In genomic region chr2:109969926-109970532, GRCm38 (mm10) we compare ENCODE assay signal across 21 mouse cellular contexts. TPM values are rescaled to one million over a fixed set of nuclear protein-coding genes. Genes with fewer than 3 reads are reported as not detected.
DNase-seq lines count a peak whose midpoint lies in the region; ATAC-seq and TF ChIP-seq lines count a peak whose summit lies in the region.
"Had no signal": no experiment of that assay in that cellular context is flagged by ENCODE, and none has a peak within 500 bp of the region (broad histone marks: within the 10 kb centered on the region; RNA-seq: fewer than 3 reads in every experiment).

No protein-coding gene starts in this region.

- peaks cover 18% of the 10 kb centered on the region for H3K4me1 ChIP-seq in heart, embryonic 11.5 days (ENCODE audit: control insufficient read depth, insufficient read depth, low read length)
- H3K4me1 ChIP-seq in intestine, postnatal 0 days (replicated peaks; ENCODE audit: control insufficient read depth, insufficient read depth, low read length): no peaks in the 10 kb centered on the region; the same call in 1 of the 2 replicates
- peaks cover 11% of the 10 kb centered on the region; the same call in 1 of the 2 replicates for H3K4me1 ChIP-seq in intestine, embryonic 16.5 days (ENCODE audit: control insufficient read depth, insufficient read depth, low read length)
- H3K4me1 ChIP-seq: forebrain, embryonic 12.5 days; midbrain, embryonic 15.5 days had no signal

- H3K9ac ChIP-seq in heart, embryonic 11.5 days (ENCODE audit: low read depth, low read length): no peak overlapping the region
- no peak overlapping the region for H3K9ac ChIP-seq in intestine, postnatal 0 days (ENCODE audit: low read depth, low read length)
- H3K9ac ChIP-seq in intestine, embryonic 16.5 days (ENCODE audit: low read depth, low read length): no peak overlapping the region
- H3K9ac ChIP-seq: forebrain, embryonic 12.5 days; midbrain, embryonic 15.5 days had no signal

- H3K36me3 ChIP-seq in heart, embryonic 11.5 days (ENCODE audit: control insufficient read depth, insufficient read depth, low read length): no peaks in the 10 kb centered on the region
- no peaks in the 10 kb centered on the region for H3K36me3 ChIP-seq in intestine, postnatal 0 days (ENCODE audit: control insufficient read depth, insufficient read depth)
- no peaks in the 10 kb centered on the region for H3K36me3 ChIP-seq in intestine, embryonic 16.5 days (ENCODE audit: control insufficient read depth, insufficient read depth, low read length)
- H3K36me3 ChIP-seq: forebrain, embryonic 12.5 days; midbrain, embryonic 15.5 days had no signal

- no peak overlapping the region for H3K4me3 ChIP-seq in heart, embryonic 11.5 days (ENCODE audit: low read depth, low read length)
- H3K4me3 ChIP-seq in intestine, postnatal 0 days (ENCODE audit: low read depth, low read length): no peak overlapping the region
- H3K4me3 ChIP-seq in intestine, embryonic 16.5 days (ENCODE audit: low read length): no peak overlapping the region
- H3K4me3 ChIP-seq: forebrain, embryonic 12.5 days; midbrain, embryonic 15.5 days; myocyte had no signal

- TF ChIP-seq CTCF in intestine, postnatal 0 days (IDR thresholded peaks at IDR 0.05; ENCODE audit: low read depth): no peak

- DNase-seq in heart, postnatal 36 days: no peak
- DNase-seq in retina, postnatal 1 day: peak; percentile 10
- DNase-seq in retina, embryonic 14.5 days (ENCODE audit: low spot score): no peak
- no peak for DNase-seq in spleen, adult 18-20 months
- DNase-seq in layer of hippocampus, adult 8-10 months (ENCODE audit: low spot score in 2 of 2): no peak
- DNase-seq: adrenal gland, postnatal 25 days; cerebellum, adult 11 months; cerebellum, postnatal 14 days; layer of hippocampus, postnatal 36 days; liver; lung, adult 18-20 months; lung, postnatal 36 days; right cerebral cortex, postnatal 25 days; thymus, postnatal 14 days had no signal

- peak overlapping the region; percentile 31 for H3K4me2 ChIP-seq in heart, embryonic 11.5 days
- peak overlapping the region; percentile 33; the same call in 1 of the 2 replicates for H3K4me2 ChIP-seq in intestine, postnatal 0 days (replicated peaks; ENCODE audit: low read depth)
- no peak overlapping the region for H3K4me2 ChIP-seq in intestine, embryonic 16.5 days (ENCODE audit: low read depth, low read length)
- H3K4me2 ChIP-seq: forebrain, embryonic 12.5 days; midbrain, embryonic 15.5 days had no signal

- H3K9me3 ChIP-seq in heart, embryonic 11.5 days (replicated peaks; ENCODE audit: control insufficient read depth, low read length): no peaks in the 10 kb centered on the region
- no peaks in the 10 kb centered on the region for H3K9me3 ChIP-seq in intestine, postnatal 0 days (ENCODE audit: control insufficient read depth)
- H3K9me3 ChIP-seq in intestine, embryonic 16.5 days (ENCODE audit: control insufficient read depth, low read length): no peaks in the 10 kb centered on the region
- H3K9me3 ChIP-seq: forebrain, embryonic 12.5 days; midbrain, embryonic 15.5 days had no signal

- H3K27me3 ChIP-seq in heart, embryonic 11.5 days (ENCODE audit: control insufficient read depth, insufficient read depth, low read length): no peaks in the 10 kb centered on the region
- no peaks in the 10 kb centered on the region for H3K27me3 ChIP-seq in intestine, postnatal 0 days (replicated peaks; ENCODE audit: control insufficient read depth, insufficient read depth, low read length)
- H3K27me3 ChIP-seq in intestine, embryonic 16.5 days (replicated peaks; ENCODE audit: control insufficient read depth, insufficient read depth, low read length): no peaks in the 10 kb centered on the region
- H3K27me3 ChIP-seq: midbrain, embryonic 15.5 days had no signal

- WGBS in heart, embryonic 11.5 days (ENCODE audit: insufficient replicate concordance): 45% methylated on average over 10 of the region's 10 CpGs
- WGBS in intestine, postnatal 0 days: 43% methylated on average over 10 of the region's 10 CpGs
- 46% methylated on average over 10 of the region's 10 CpGs for WGBS in intestine, embryonic 16.5 days

- intact Hi-C loops in heart, postnatal 36 days (cut with DNase I): loop anchor here (5.0 kb wide), 1 partner anchor 53 kb away; the partner anchor contains the start of gene Lgr4

- 0 out of 2 replicates have a peak overlapping the region, but pooled peaks have one; percentile 22 for H3K27ac ChIP-seq in heart, embryonic 11.5 days (ENCODE audit: low read depth, low read length)
- peak overlapping the region; percentile 23; the same call in 1 of the 2 replicates for H3K27ac ChIP-seq in intestine, postnatal 0 days (ENCODE audit: low read depth, low read length)
- H3K27ac ChIP-seq in intestine, embryonic 16.5 days (ENCODE audit: low read length): no peak overlapping the region
- H3K27ac ChIP-seq: forebrain, embryonic 12.5 days; midbrain, embryonic 15.5 days had no signal

- peak; percentile 35; the same call in 1 of the 2 replicates for ATAC-seq in heart, embryonic 11.5 days (replicated peaks; ENCODE audit: insufficient number of reproducible peaks, low FRiP score, low TSS enrichment)
- no peak for ATAC-seq in intestine, postnatal 0 days
- ATAC-seq in intestine, embryonic 16.5 days: no peak
- ATAC-seq: hindbrain, embryonic 16.5 days; midbrain, embryonic 15.5 days had no signal

RNA-seq across cellular contexts. Expression of gene Ccdc34, which starts 47.6 kb away (rescaled TPM):
- 27.4 and 31.3 TPM in 2 replicates for polyA plus RNA-seq in heart, embryonic 11.5 days (2014; fragmentation: Nextera tagmentation; extraction: Ambion mirVana)
- 1 to 10 TPM; 5.1 to 5.3 TPM for total RNA-seq in heart, postnatal 36 days (2021)
- 25.3 TPM in 2 replicates for polyA plus RNA-seq in intestine, postnatal 0 days (2015; fragmentation: Nextera tagmentation; extraction: Ambion mirVana)
- polyA plus RNA-seq in intestine, embryonic 16.5 days (2015; fragmentation: Nextera tagmentation; extraction: Ambion mirVana): 34.5 and 40.0 TPM in 2 replicates
- total RNA-seq in layer of hippocampus, adult 8-10 months (2022): 10 to 100 TPM; 13.4 to 16.5 (median 15.5) TPM

RNA-seq across cellular contexts. Expression of gene Lgr4, which starts 52.6 kb away (rescaled TPM):
- polyA plus RNA-seq in heart, embryonic 11.5 days (2014; fragmentation: Nextera tagmentation; extraction: Ambion mirVana): 12.9 and 14.0 TPM in 2 replicates
- total RNA-seq in heart, postnatal 36 days (2021): 10 to 100 TPM; 26.3 TPM
- 15.0 and 15.9 TPM in 2 replicates for polyA plus RNA-seq in intestine, postnatal 0 days (2015; fragmentation: Nextera tagmentation; extraction: Ambion mirVana)
- polyA plus RNA-seq in intestine, embryonic 16.5 days (2015; fragmentation: Nextera tagmentation; extraction: Ambion mirVana): 18.9 and 19.0 TPM in 2 replicates
- total RNA-seq in layer of hippocampus, adult 8-10 months (2022): 10 to 100 TPM; 24.2 to 33.3 (median 29.2) TPM
